Mouse (Mus musculus) thymus, postnatal 36 days (tissue): Measurements from ENCODE around the gene Casp7.
"Not testable (repeated sequence)": the region's sequence is repeated elsewhere in the genome, so short reads cannot be mapped to it uniquely, and the experiment has no call there.

ENCODE experiments used
- DNase-seq, 2 experiments: peaks; one replicate each; pipeline ENCODE4 v3.0.0; 2022; ENCODE audit warnings: mixed read lengths in 2 of 2

Gene Casp7

GRCm38 (mm10) chr19:56386095-56386494 is 10.8 kb upstream of the Casp7 start:
- no peak for DNase-seq

GRCm38 (mm10) chr19:56387726-56388302 is 9.1 kb upstream of the Casp7 start:
- no peak for DNase-seq

- no peak for DNase-seq
Observed at GRCm38 (mm10) chr19:56389176-56389575, 7.8 kb upstream of the Casp7 start.

- no peak for DNase-seq
Observed at GRCm38 (mm10) chr19:56389879-56390278, 7.0 kb upstream of the Casp7 start, which contains the start of gene Nrap. Gene Nrap (minus strand): TSS chr19:56390037.

GRCm38 (mm10) chr19:56391307-56392046 is 5.5 kb upstream of the Casp7 start:
- peak; percentile 27 to 54 for DNase-seq

- DNase-seq: no peak
Observed at GRCm38 (mm10) chr19:56393311-56393866, 3.5 kb upstream of the Casp7 start.

- DNase-seq: no peak
Observed at GRCm38 (mm10) chr19:56395183-56395935, 1.6 kb upstream of the Casp7 start.

- no peak for DNase-seq
Observed at GRCm38 (mm10) chr19:56396227-56396626, 702 bp upstream of the Casp7 start.

GRCm38 (mm10) chr19:56397663-56398527 is 966 bp downstream of the Casp7 start:
- no peak for DNase-seq

GRCm38 (mm10) chr19:56398528-56398795 is 1.5 kb downstream of the Casp7 start:
- no peak for DNase-seq

- DNase-seq: peak; percentile 78 to 79
Observed at GRCm38 (mm10) chr19:56400200-56400599, 3.3 kb downstream of the Casp7 start.

- no peak for DNase-seq
Observed at GRCm38 (mm10) chr19:56401864-56402263, 4.9 kb downstream of the Casp7 start.

GRCm38 (mm10) chr19:56405824-56406223 is 8.9 kb downstream of the Casp7 start:
- no peak for DNase-seq

- DNase-seq: no peak
Observed at GRCm38 (mm10) chr19:56406581-56406980, 9.7 kb downstream of the Casp7 start.

- DNase-seq: not testable (repeated sequence)
Observed at GRCm38 (mm10) chr19:56409884-56410283, 13.0 kb downstream of the Casp7 start.

- DNase-seq: no peak
Observed at GRCm38 (mm10) chr19:56418404-56418803, 21.5 kb downstream of the Casp7 start.

GRCm38 (mm10) chr19:56419452-56419851 is 22.5 kb downstream of the Casp7 start:
- DNase-seq: no peak

- no peak for DNase-seq
Observed at GRCm38 (mm10) chr19:56420345-56420744, 23.4 kb downstream of the Casp7 start.

- DNase-seq: peak; percentile 55 to 68
Observed at GRCm38 (mm10) chr19:56422476-56423338, 25.8 kb downstream of the Casp7 start.

GRCm38 (mm10) chr19:56423370-56423769 is 26.4 kb downstream of the Casp7 start:
- no peak for DNase-seq

- DNase-seq: no peak
Observed at GRCm38 (mm10) chr19:56424606-56425395, 27.9 kb downstream of the Casp7 start.
